Mouse (Mus musculus): Measurements from ENCODE around the gene Thrsp. TPM values are rescaled to one million over a fixed set of nuclear protein-coding genes. Genes with fewer than 3 reads are reported as not detected.

The Thrsp gene
- total RNA-seq, 1 experiment = 0.89 TPM

DNA sequence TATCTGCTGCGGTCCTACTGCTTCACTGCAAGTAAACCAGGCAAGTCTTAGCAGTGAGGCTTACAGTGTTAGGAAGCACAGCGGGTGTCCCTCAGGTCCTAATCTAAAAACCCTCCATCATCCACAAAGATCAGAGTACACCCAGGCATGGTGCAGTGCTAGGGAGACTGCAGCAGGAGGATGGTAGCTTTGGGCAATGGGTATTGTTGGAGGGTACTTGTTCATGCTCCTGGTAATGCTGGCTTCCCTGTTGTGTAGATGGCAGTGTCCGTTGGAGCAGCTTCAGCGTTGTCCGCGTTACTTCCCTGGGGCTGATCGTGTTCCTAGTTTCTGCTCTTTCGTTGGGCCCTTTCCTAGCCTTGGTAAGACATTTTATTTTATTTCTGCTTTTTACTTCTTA, 34.9 kb downstream of the Thrsp start:
- in situ Hi-C loops (cut with MboI; ENCODE audit: low sequenced_read_pairs in 2 of 2, unreplicated experiment in 2 of 2) = no loop called here
- no peaks in the 10 kb centered on the region for H3K9me3 ChIP-seq (ENCODE audit: control insufficient read depth, insufficient read depth, low read depth, low read length)
- H3K4me3 ChIP-seq (ENCODE audit: insufficient read depth in 1 of 2, low read depth in 1 of 2, low read length in 2 of 2, poor library complexity in 1 of 2, severe bottlenecking in 1 of 2) = no peak overlapping the region
- no peak for DNase-seq (ENCODE audit: low read depth, low spot score)
- H3K36me3 ChIP-seq (ENCODE audit: control insufficient read depth, insufficient read depth, low read length, poor library complexity, severe bottlenecking) = peaks cover 4% of the 10 kb centered on the region; the same call in 1 of the 2 replicates
- no peak overlapping the region for H3K27ac ChIP-seq (ENCODE audit: insufficient read depth, low read depth, low read length, poor library complexity, severe bottlenecking)
- no peak for TF ChIP-seq CHD2 (IDR thresholded peaks at IDR 0.05; ENCODE audit: low read depth, low read length)
- TF ChIP-seq HCFC1 (IDR thresholded peaks at IDR 0.05; ENCODE audit: borderline replicate concordance, insufficient read depth, low read length) = no peak
- TF ChIP-seq MAFK (IDR thresholded peaks at IDR 0.05; ENCODE audit: insufficient read depth, low read depth, low read length) = no peak
- no peak for TF ChIP-seq ZC3H11A (IDR thresholded peaks at IDR 0.05; ENCODE audit: borderline replicate concordance, low read depth, low read length)
- no peak for TF ChIP-seq ZNF384 (IDR thresholded peaks at IDR 0.05; ENCODE audit: low read depth, low read length)
- no peaks in the 10 kb centered on the region for H3K4me1 ChIP-seq (ENCODE audit: control insufficient read depth in 2 of 2, insufficient read depth in 2 of 2, low read length in 2 of 2, poor library complexity in 1 of 2)
- H3K9ac ChIP-seq (ENCODE audit: insufficient read depth, low read depth, low read length, poor library complexity, severe bottlenecking) = no peak overlapping the region

DNA sequence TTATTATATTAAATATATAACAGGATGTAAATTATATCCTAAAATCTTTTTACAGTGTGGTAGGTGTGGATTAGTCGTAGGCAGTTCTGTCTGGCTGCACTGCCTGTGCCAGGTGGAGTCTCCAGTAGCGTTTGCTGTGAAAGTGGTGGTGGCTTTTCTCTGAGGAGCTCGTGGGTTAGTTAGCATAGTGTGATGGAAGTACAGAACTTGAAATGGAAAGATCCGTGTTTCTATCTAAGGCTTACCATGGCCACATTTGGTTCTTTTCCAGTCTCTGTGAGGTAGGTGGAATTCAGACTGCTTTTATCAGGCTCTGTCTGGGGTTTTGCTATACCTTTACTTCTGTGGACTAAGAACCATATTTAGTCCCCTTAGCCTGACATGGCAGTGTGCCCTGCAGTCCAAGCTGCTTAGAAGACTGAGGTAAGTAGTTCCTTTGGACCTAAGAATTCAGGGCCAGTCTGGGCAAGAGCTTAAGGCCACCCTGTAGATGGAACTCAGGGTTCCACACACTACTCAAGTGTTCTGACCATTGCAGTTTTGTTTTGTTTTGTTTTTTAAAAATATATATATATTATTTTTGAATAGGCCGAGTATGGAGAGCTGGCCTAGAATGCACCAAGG, 36.9 kb downstream of the Thrsp start:
- DNase-seq (ENCODE audit: low read depth, low spot score) = no peak
- Histone ChIP-seq H3K9ac (ENCODE audit: insufficient read depth, low read depth, low read length, poor library complexity, severe bottlenecking) (no peak overlapping the region), H3K36me3 (ENCODE audit: control insufficient read depth, insufficient read depth, low read length, poor library complexity, severe bottlenecking) (peaks cover 6% of the 10 kb centered on the region; the same call in 1 of the 2 replicates), H3K9me3 (ENCODE audit: control insufficient read depth, insufficient read depth, low read depth, low read length) (no peaks in the 10 kb centered on the region), H3K4me3 (ENCODE audit: insufficient read depth in 1 of 2, low read depth in 1 of 2, low read length in 2 of 2, poor library complexity in 1 of 2, severe bottlenecking in 1 of 2) (no peak overlapping the region), H3K27ac (ENCODE audit: insufficient read depth, low read depth, low read length, poor library complexity, severe bottlenecking) (no peak overlapping the region), H3K4me1 (ENCODE audit: control insufficient read depth in 2 of 2, insufficient read depth in 2 of 2, low read length in 2 of 2, poor library complexity in 1 of 2) (peaks cover 0 to 4% of the 10 kb centered on the region in 2 experiments; a peak in 1 of 4 replicates)
- TF ChIP-seq MAFK (IDR thresholded peaks at IDR 0.05; ENCODE audit: insufficient read depth, low read depth, low read length) = no peak
- TF ChIP-seq HCFC1 (IDR thresholded peaks at IDR 0.05; ENCODE audit: borderline replicate concordance, insufficient read depth, low read length) = no peak
- TF ChIP-seq CHD2 (IDR thresholded peaks at IDR 0.05; ENCODE audit: low read depth, low read length) = no peak
- no peak for TF ChIP-seq ZC3H11A (IDR thresholded peaks at IDR 0.05; ENCODE audit: borderline replicate concordance, low read depth, low read length)
- no peak for TF ChIP-seq ZNF384 (IDR thresholded peaks at IDR 0.05; ENCODE audit: low read depth, low read length)
- in situ Hi-C loops (cut with MboI; ENCODE audit: low sequenced_read_pairs in 2 of 2, unreplicated experiment in 2 of 2) = no loop called here

DNA sequence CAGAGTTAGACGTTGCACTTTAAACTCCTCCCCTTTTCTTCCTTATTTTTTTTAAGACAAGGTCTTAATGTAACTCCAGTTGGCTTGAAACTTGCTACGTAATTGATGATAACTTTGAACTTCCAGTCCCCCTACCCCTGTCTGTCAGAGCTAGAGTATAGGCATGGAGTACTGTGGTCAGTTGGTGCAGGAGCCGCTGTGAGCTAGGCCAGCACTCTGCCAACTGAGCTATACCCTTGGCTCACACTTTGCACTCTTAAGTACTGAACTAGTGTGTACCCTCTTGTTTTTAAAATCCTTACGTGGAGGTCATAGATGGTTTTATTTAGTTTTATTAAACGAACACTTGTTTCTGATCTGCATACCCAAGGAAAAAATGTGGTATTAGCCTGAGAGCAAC, 38.2 kb downstream of the Thrsp start:
- H3K4me1 ChIP-seq (ENCODE audit: control insufficient read depth in 2 of 2, insufficient read depth in 2 of 2, low read length in 2 of 2, poor library complexity in 1 of 2) = peaks cover 0 to 4% of the 10 kb centered on the region in 2 experiments; a peak in 1 of 4 replicates
- H3K36me3 ChIP-seq (ENCODE audit: control insufficient read depth, insufficient read depth, low read length, poor library complexity, severe bottlenecking) = peaks cover 7% of the 10 kb centered on the region; the same call in 1 of the 2 replicates
- no peaks in the 10 kb centered on the region for H3K9me3 ChIP-seq (ENCODE audit: control insufficient read depth, insufficient read depth, low read depth, low read length)
- DNase-seq (ENCODE audit: low read depth, low spot score) = no peak
- in situ Hi-C loops (cut with MboI; ENCODE audit: low sequenced_read_pairs in 2 of 2, unreplicated experiment in 2 of 2) = no loop called here
- TF ChIP-seq MAFK (IDR thresholded peaks at IDR 0.05; ENCODE audit: insufficient read depth, low read depth, low read length) (no peak), CHD2 (IDR thresholded peaks at IDR 0.05; ENCODE audit: low read depth, low read length) (no peak), ZC3H11A (IDR thresholded peaks at IDR 0.05; ENCODE audit: borderline replicate concordance, low read depth, low read length) (no peak), ZNF384 (IDR thresholded peaks at IDR 0.05; ENCODE audit: low read depth, low read length) (no peak), HCFC1 (IDR thresholded peaks at IDR 0.05; ENCODE audit: borderline replicate concordance, insufficient read depth, low read length) (no peak)
- H3K9ac ChIP-seq (ENCODE audit: insufficient read depth, low read depth, low read length, poor library complexity, severe bottlenecking) = no peak overlapping the region
- H3K4me3 ChIP-seq (ENCODE audit: insufficient read depth in 1 of 2, low read depth in 1 of 2, low read length in 2 of 2, poor library complexity in 1 of 2, severe bottlenecking in 1 of 2) = no peak overlapping the region
- H3K27ac ChIP-seq (ENCODE audit: insufficient read depth, low read depth, low read length, poor library complexity, severe bottlenecking) = no peak overlapping the region

DNA sequence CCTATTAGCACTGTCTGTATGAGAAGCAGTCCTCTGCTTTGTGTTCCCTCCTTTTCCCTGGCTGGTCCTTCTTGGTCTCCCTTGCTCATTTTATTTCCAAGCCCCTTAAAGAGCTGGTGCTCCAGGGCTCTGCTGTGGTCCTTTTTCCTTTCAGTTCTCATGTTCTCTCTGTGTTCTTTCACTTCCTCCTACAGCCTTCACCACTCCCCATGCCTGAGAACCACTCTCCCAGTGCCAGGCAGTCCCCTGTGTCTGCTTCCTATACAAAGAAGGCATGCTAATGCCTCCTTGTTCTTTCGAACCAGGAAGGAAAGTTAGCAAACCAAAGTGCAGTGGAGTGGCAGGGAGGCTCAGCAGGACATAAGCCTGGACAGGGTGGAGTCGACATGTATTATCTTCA, 41.6 kb downstream of the Thrsp start:
- Histone ChIP-seq H3K4me1 (ENCODE audit: control insufficient read depth in 2 of 2, insufficient read depth in 2 of 2, low read length in 2 of 2, poor library complexity in 1 of 2) (peaks cover 0 to 5% of the 10 kb centered on the region in 2 experiments; a peak in 1 of 4 replicates), H3K9me3 (ENCODE audit: control insufficient read depth, insufficient read depth, low read depth, low read length) (no peaks in the 10 kb centered on the region), H3K9ac (ENCODE audit: insufficient read depth, low read depth, low read length, poor library complexity, severe bottlenecking) (no peak overlapping the region), H3K4me3 (ENCODE audit: insufficient read depth in 1 of 2, low read depth in 1 of 2, low read length in 2 of 2, poor library complexity in 1 of 2, severe bottlenecking in 1 of 2) (no peak overlapping the region), H3K27ac (ENCODE audit: insufficient read depth, low read depth, low read length, poor library complexity, severe bottlenecking) (no peak overlapping the region), H3K36me3 (ENCODE audit: control insufficient read depth, insufficient read depth, low read length, poor library complexity, severe bottlenecking) (peaks cover 4% of the 10 kb centered on the region; the same call in 1 of the 2 replicates)
- no peak for DNase-seq (ENCODE audit: low read depth, low spot score)
- in situ Hi-C loops (cut with MboI; ENCODE audit: low sequenced_read_pairs in 2 of 2, unreplicated experiment in 2 of 2) = no loop called here
- no peak for TF ChIP-seq MAFK (IDR thresholded peaks at IDR 0.05; ENCODE audit: insufficient read depth, low read depth, low read length)
- no peak for TF ChIP-seq CHD2 (IDR thresholded peaks at IDR 0.05; ENCODE audit: low read depth, low read length)
- no peak for TF ChIP-seq ZNF384 (IDR thresholded peaks at IDR 0.05; ENCODE audit: low read depth, low read length)
- TF ChIP-seq ZC3H11A (IDR thresholded peaks at IDR 0.05; ENCODE audit: borderline replicate concordance, low read depth, low read length) = no peak
- no peak for TF ChIP-seq HCFC1 (IDR thresholded peaks at IDR 0.05; ENCODE audit: borderline replicate concordance, insufficient read depth, low read length)
